ENCODE assay signal across 17 mouse cellular contexts in the genomic region with DNA sequence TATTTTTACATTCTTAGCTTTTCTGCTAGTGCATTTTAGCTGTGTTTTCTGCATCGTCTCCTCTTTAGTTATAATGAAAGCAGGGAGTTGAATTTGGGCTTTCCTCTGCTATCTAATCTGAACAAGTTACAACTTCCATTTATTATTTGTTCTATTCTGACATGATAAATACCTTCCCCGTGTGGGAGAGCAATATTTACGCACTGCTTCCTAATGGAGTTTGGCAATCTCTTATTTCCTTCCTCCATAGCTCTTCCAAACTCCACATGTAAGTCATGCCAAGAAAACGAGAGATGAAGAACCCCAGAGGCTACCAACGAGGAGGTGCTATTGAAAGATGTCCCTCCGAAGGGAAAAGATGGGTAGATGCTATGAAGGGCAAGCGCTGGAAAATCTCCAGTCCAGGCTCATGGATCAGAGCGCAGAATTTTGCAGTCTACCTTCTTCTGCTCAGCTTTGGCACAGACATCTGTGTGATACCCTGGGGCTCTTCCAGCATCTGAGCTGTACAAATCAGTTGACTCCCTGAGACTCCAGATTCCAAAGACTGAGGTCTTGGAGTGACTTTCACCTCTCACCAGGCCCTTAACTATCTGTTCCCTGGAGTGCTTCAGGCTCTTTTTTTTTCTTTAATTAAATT.
DNase-seq lines count a peak whose midpoint lies in the region; ATAC-seq and TF ChIP-seq lines count a peak whose summit lies in the region.
"Had no signal": no experiment of that assay in that cellular context is flagged by ENCODE, and none has a peak within 500 bp of the region (broad histone marks: within the 10 kb centered on the region; RNA-seq: fewer than 3 reads in every experiment).

No protein-coding gene starts in this region.

- no peak for TF ChIP-seq CTCF in heart, adult 2 months (IDR thresholded peaks at IDR 0.05)
- TF ChIP-seq CTCF in left cerebral cortex, adult 2 months (IDR thresholded peaks at IDR 0.05): no peak
- TF ChIP-seq CTCF in stomach, postnatal 0 days (IDR thresholded peaks at IDR 0.05; ENCODE audit: low read depth): no peak

- peaks cover 4% of the 10 kb centered on the region for H3K4me1 ChIP-seq in heart, adult 2 months (ENCODE audit: control insufficient read depth, insufficient read depth, low read length)
- no peaks in the 10 kb centered on the region for H3K4me1 ChIP-seq in stomach, embryonic 15.5 days
- no peaks in the 10 kb centered on the region for H3K4me1 ChIP-seq in stomach, postnatal 0 days (replicated peaks; ENCODE audit: control insufficient read depth, insufficient read depth)
- H3K4me1 ChIP-seq: embryonic facial prominence, embryonic 13.5 days; forebrain, embryonic 10.5 days; limb, embryonic 13.5 days had no signal

- TF ChIP-seq EP300 in heart, adult 2 months (IDR thresholded peaks at IDR 0.05; ENCODE audit: insufficient read depth, low read depth, low read length): no peak
- TF ChIP-seq EP300 in stomach, postnatal 0 days (optimal IDR thresholded peaks at IDR 0.05): no peak

- no peaks in the 10 kb centered on the region for H3K9me3 ChIP-seq in stomach, embryonic 15.5 days
- no peaks in the 10 kb centered on the region for H3K9me3 ChIP-seq in stomach, postnatal 0 days (ENCODE audit: control insufficient read depth, low read length)
- H3K9me3 ChIP-seq: embryonic facial prominence, embryonic 13.5 days; limb, embryonic 13.5 days; liver, embryonic 15.5 days; neural tube, embryonic 15.5 days had no signal

- no peak for TF ChIP-seq POLR2A in heart, adult 2 months (IDR thresholded peaks at IDR 0.05; ENCODE audit: insufficient read depth, low read depth, low read length)

- no peak overlapping the region for H3K9ac ChIP-seq in heart, adult 2 months (ENCODE audit: low read depth, low read length)
- no peak overlapping the region for H3K9ac ChIP-seq in stomach, embryonic 15.5 days
- H3K9ac ChIP-seq in stomach, postnatal 0 days (ENCODE audit: low read length): no peak overlapping the region
- H3K9ac ChIP-seq: embryonic facial prominence, embryonic 13.5 days; limb, embryonic 13.5 days; liver, embryonic 15.5 days; neural tube, embryonic 15.5 days had no signal

- H3K4me2 ChIP-seq in stomach, embryonic 15.5 days: no peak overlapping the region
- no peak overlapping the region for H3K4me2 ChIP-seq in stomach, postnatal 0 days (replicated peaks; ENCODE audit: low read depth)
- H3K4me2 ChIP-seq: embryonic facial prominence, embryonic 13.5 days; limb, embryonic 13.5 days; liver, embryonic 15.5 days; neural tube, embryonic 15.5 days had no signal

- no peaks in the 10 kb centered on the region for H3K27me3 ChIP-seq in heart, adult 2 months (ENCODE audit: control insufficient read depth, insufficient read depth, low read length)
- no peaks in the 10 kb centered on the region for H3K27me3 ChIP-seq in stomach, embryonic 15.5 days (replicated peaks)
- H3K27me3 ChIP-seq in stomach, postnatal 0 days (ENCODE audit: control insufficient read depth, insufficient read depth, low read length): no peaks in the 10 kb centered on the region
- H3K27me3 ChIP-seq: CH12.LX; embryonic facial prominence, embryonic 13.5 days; limb, embryonic 13.5 days; liver, embryonic 15.5 days; neural tube, embryonic 15.5 days had no signal

- no peak for ATAC-seq in cerebellum, adult (ENCODE audit: insufficient number of reproducible peaks, low FRiP score, low TSS enrichment)
- ATAC-seq in stomach, embryonic 15.5 days (ENCODE audit: insufficient read depth, low FRiP score, low read depth): 0 out of 2 replicates have a peak, but pooled peaks have one; percentile 22
- ATAC-seq in stomach, postnatal 0 days (ENCODE audit: low FRiP score, low TSS enrichment): no peak
- ATAC-seq: activated CD4-positive, CD25-positive, alpha-beta regulatory T cell, adult 4 months had no signal

- intact Hi-C loops in heart, adult 2 months (cut with DNase I): loop anchor here (5.0 kb wide), 1 partner anchor 35 kb away; no protein-coding TSS in a partner anchor
- intact Hi-C loops in heart, postnatal 25 days (cut with DNase I): no loop called here
- intact Hi-C loops in left cerebral cortex, adult 2 months (cut with DNase I): no loop called here

- 37% methylated on average over 8 of the region's 8 CpGs for WGBS in heart, adult 2 months
- 53% methylated on average over 8 of the region's 8 CpGs for WGBS in stomach, embryonic 15.5 days
- WGBS in stomach, postnatal 0 days: 40% methylated on average over 8 of the region's 8 CpGs

- DNase-seq in cerebellum, adult 11-12 months: peak; percentile 2
- peak; percentile 28 to 39 for DNase-seq in heart, adult 2 months
- no peak for DNase-seq in heart, postnatal 25 days (ENCODE audit: low spot score)
- DNase-seq in left cerebral cortex, adult 2 months (ENCODE audit: extremely low spot score in 1 of 2, low spot score in 2 of 2): peak in 1 of 2 experiments; percentile 13
- no peak for DNase-seq in left cerebral cortex, adult 8-10 months (ENCODE audit: low spot score in 2 of 2)
- no peak for DNase-seq in stomach, postnatal 0 days (ENCODE audit: low spot score)
- DNase-seq: spleen, adult 18-20 months; thymus, postnatal 4 days had no signal

- no peaks in the 10 kb centered on the region for H3K36me3 ChIP-seq in heart, adult 2 months (ENCODE audit: control insufficient read depth, insufficient read depth, low read length)
- no peaks in the 10 kb centered on the region for H3K36me3 ChIP-seq in stomach, embryonic 15.5 days
- H3K36me3 ChIP-seq in stomach, postnatal 0 days (ENCODE audit: control insufficient read depth, insufficient read depth, low read length): no peaks in the 10 kb centered on the region
- H3K36me3 ChIP-seq: embryonic facial prominence, embryonic 13.5 days; forebrain, embryonic 10.5 days; limb, embryonic 13.5 days; liver, embryonic 15.5 days; neural tube, embryonic 15.5 days had no signal

- no peak overlapping the region for H3K4me3 ChIP-seq in heart, adult 2 months
- H3K4me3 ChIP-seq in left cerebral cortex, adult 2 months: no peak overlapping the region
- H3K4me3 ChIP-seq in stomach, embryonic 15.5 days (replicated peaks): no peak overlapping the region
- H3K4me3 ChIP-seq in stomach, postnatal 0 days (ENCODE audit: low read depth, low read length): no peak overlapping the region
- H3K4me3 ChIP-seq: embryonic facial prominence, embryonic 13.5 days; forebrain, embryonic 10.5 days; limb, embryonic 13.5 days; liver, embryonic 15.5 days; neural tube, embryonic 15.5 days had no signal

- no peaks in the 10 kb centered on the region for H3K79me2 ChIP-seq in heart, adult 2 months (replicated peaks; ENCODE audit: control insufficient read depth, insufficient read depth, low read length)

- H3K27ac ChIP-seq in heart, adult 2 months: no peak overlapping the region
- peak overlapping the region; percentile 16; the same call in 1 of the 2 replicates for H3K27ac ChIP-seq in left cerebral cortex, adult 2 months
- no peak overlapping the region for H3K27ac ChIP-seq in stomach, embryonic 15.5 days
- H3K27ac ChIP-seq in stomach, postnatal 0 days (replicated peaks): no peak overlapping the region
- H3K27ac ChIP-seq: embryonic facial prominence, embryonic 13.5 days; forebrain, embryonic 10.5 days; limb, embryonic 13.5 days; liver, embryonic 15.5 days; neural tube, embryonic 15.5 days had no signal

Comparison
In these comparisons a context has a peak if more than half of its experiments do, and no peak if none do; other contexts are left out.
1. DNase-seq: peak in cerebellum, adult 11-12 months (single experiment) and heart, adult 2 months (2 of 2); none in heart, postnatal 25 days (single experiment), left cerebral cortex, adult 8-10 months (0 of 2) and stomach, postnatal 0 days (single experiment).